Mouse (Mus musculus): ENCODE data around the gene Rps13. TPM values are rescaled to one million over a fixed set of nuclear protein-coding genes. Genes with fewer than 3 reads are reported as not detected.
A peak's percentile ranks its signal among the peaks of the same experiment; 100 is the strongest.

The Rps13 gene
- polyA plus RNA-seq, 1 experiment from 2014 or later = 502 TPM

DNA sequence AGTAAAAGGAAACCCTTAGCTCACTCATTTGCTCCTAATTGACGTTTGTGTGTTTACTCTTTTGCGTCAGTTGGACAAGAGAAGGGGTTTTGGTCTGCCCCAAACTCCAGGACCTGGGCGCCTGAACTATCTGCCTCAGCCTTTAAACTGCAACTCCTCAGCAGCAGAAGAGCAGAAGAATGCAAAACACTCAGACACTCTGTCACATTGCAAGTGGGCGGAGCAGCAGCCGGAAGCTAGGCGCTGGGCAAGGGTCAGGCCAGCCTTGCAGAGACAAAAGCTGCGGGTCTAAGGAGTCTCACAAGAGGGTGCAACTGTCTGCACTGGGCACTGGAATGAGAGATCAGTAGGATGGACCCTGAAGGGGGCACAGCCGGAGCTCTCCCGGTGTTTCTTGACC, 24.5 kb downstream of the Rps13 start:
- H3K9ac ChIP-seq = 0 out of 2 replicates have a peak overlapping the region, but pooled peaks have one; percentile 17
- no peaks in the 10 kb centered on the region for H3K36me3 ChIP-seq
- peak overlapping the region; percentile 27; the same call in 1 of the 2 replicates for H3K27ac ChIP-seq
- 18% methylated on average over 9 of the region's 9 CpGs for WGBS
- H3K4me3 ChIP-seq = peak overlapping the region; percentile 10; the same call in 1 of the 2 replicates
- H3K9me3 ChIP-seq (replicated peaks) = no peaks in the 10 kb centered on the region
- ATAC-seq (replicated peaks; ENCODE audit: insufficient number of reproducible peaks, insufficient read depth, low FRiP score, low read depth) = no peak
- H3K4me2 ChIP-seq = peak overlapping the region; percentile 99
- peaks cover 17% of the 10 kb centered on the region; the same call in 1 of the 2 replicates for H3K27me3 ChIP-seq
- H3K4me1 ChIP-seq (replicated peaks) = peaks cover 29% of the 10 kb centered on the region

- Histone ChIP-seq H3K4me1 (replicated peaks) (peaks cover 33% of the 10 kb centered on the region), H3K4me2 (peak overlapping the region; percentile 99), H3K27ac (peak overlapping the region; percentile 60), H3K27me3 (peaks cover 17% of the 10 kb centered on the region; the same call in 1 of the 2 replicates), H3K4me3 (peak overlapping the region; percentile 85), H3K36me3 (no peaks in the 10 kb centered on the region), H3K9ac (peak overlapping the region; percentile 67), H3K9me3 (replicated peaks) (no peaks in the 10 kb centered on the region)
- 2% methylated on average over 16 of the region's 16 CpGs for WGBS
- ATAC-seq (replicated peaks; ENCODE audit: insufficient number of reproducible peaks, insufficient read depth, low FRiP score, low read depth) = no peak
Measured at GRCm38 (mm10) chr7:116308632-116308991, 25.4 kb downstream of the Rps13 start.

- H3K9ac ChIP-seq = peak within 1 kb of the TSS; percentile 67
- H3K36me3 ChIP-seq = no peaks in the 10 kb centered on the region
- ATAC-seq (replicated peaks; ENCODE audit: insufficient number of reproducible peaks, insufficient read depth, low FRiP score, low read depth) = peak; percentile 75
- peak within 1 kb of the TSS; percentile 79 for H3K27ac ChIP-seq
- H3K4me3 ChIP-seq = peak within 1 kb of the TSS; percentile 85
- WGBS = under 1% methylated on average over 65 of the region's 65 CpGs
- no peaks in the 10 kb centered on the region for H3K9me3 ChIP-seq (replicated peaks)
- H3K4me2 ChIP-seq = peak within 1 kb of the TSS; percentile 99
- H3K27me3 ChIP-seq = peaks cover 17% of the 10 kb centered on the region; the same call in 1 of the 2 replicates
- H3K4me1 ChIP-seq (replicated peaks) = peaks cover 33% of the 10 kb centered on the region
Measured at GRCm38 (mm10) chr7:116307871-116308631, 25.9 kb downstream of the Rps13 start, which contains the start of gene Plekha7. Gene Plekha7, minus strand, starts transcription at chr7:116308376.

DNA sequence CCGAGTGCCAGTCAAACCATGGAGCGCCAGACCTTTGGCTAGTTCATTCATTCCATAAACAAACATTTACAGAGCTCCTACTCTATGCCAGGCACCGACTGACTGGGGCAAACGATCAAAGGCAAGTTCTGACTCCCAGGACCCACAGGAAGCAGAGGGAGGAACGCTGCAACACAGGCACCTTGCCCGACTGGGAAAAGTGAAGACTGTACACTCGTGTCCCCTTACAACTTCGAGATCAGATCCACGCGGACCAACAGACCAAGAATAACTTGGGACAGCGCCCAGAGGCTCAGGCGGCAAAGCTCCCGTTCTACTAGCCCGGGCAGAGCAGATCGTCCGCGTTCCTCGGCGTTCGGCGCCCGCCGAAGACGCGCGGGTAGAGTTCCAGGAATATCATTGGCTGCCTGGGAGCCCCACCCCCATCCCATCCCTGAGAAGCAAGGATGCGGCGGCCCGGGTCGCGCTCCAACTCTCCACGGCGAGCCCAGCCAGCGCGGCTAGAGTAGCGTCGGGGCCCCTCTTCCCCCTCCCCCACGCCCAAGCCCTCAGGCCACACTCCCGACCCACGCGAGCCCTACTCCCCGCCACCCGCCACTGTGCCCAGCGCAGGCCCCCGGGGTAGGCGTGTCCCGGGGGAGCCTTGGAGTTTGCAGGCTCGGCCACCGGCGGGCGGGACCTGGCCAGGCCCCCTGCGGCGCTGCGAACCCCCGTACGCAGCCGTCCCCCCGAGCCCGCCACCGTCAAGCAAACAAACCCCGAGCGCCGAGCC, 26.7 kb downstream of the Rps13 start:
- Histone ChIP-seq H3K36me3 (no peaks in the 10 kb centered on the region), H3K9ac (peak overlapping the region; percentile 67), H3K9me3 (replicated peaks) (no peaks in the 10 kb centered on the region), H3K27ac (peak overlapping the region; percentile 79), H3K4me3 (peak overlapping the region; percentile 85), H3K4me1 (replicated peaks) (peaks cover 33% of the 10 kb centered on the region), H3K4me2 (peak overlapping the region; percentile 99), H3K27me3 (peaks cover 17% of the 10 kb centered on the region; the same call in 1 of the 2 replicates)
- ATAC-seq (replicated peaks; ENCODE audit: insufficient number of reproducible peaks, insufficient read depth, low FRiP score, low read depth) = peak; percentile 84
- under 1% methylated on average over 57 of the region's 63 CpGs for WGBS

- Histone ChIP-seq H3K27ac (no peak overlapping the region), H3K4me3 (peak overlapping the region; percentile 85)
- ATAC-seq (replicated peaks; ENCODE audit: insufficient number of reproducible peaks, insufficient read depth, low FRiP score, low read depth) = no peak
Measured at GRCm38 (mm10) chr7:116306601-116307000, 27.4 kb downstream of the Rps13 start.

DNA sequence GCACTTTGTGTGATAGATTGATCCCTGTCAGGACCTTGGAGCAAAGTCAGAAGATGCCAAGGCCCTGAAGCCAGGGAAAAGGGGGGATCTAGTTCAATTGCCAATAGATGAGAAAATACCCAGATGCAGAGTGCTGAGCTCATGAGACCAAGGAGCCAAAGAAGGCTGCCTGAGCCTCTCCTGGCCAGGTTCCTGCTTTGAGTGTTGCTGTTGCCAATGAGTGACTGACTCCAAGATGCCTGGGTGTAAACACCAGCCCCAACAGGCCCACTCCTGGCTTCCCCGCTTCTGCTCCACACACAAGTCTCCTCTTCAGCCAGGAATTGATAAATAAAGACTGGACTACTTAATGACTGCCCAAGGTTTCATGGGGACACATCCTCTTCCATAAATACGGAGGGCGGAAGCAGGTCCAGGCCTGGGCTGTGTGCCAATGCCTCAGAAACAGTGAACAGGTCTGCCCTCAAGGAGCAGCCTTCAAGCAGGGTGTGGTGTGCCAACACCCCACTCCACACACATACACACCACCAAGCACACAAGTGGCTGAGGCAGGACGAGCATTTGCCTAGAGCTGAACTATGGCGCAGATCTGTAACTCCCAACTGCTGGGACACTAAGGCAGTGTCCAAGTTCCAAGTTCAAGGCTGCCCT, 32.2 kb downstream of the Rps13 start:
- peaks cover 13% of the 10 kb centered on the region; the same call in 1 of the 2 replicates for H3K27me3 ChIP-seq
- no peaks in the 10 kb centered on the region for H3K36me3 ChIP-seq
- H3K9me3 ChIP-seq (replicated peaks) = no peaks in the 10 kb centered on the region
- no peak overlapping the region for H3K4me3 ChIP-seq
- 84% methylated on average over 5 of the region's 5 CpGs for WGBS
- H3K9ac ChIP-seq = no peak overlapping the region
- H3K4me1 ChIP-seq (replicated peaks) = peaks cover 20% of the 10 kb centered on the region
- H3K4me2 ChIP-seq = no peak overlapping the region
- no peak overlapping the region for H3K27ac ChIP-seq
- ATAC-seq (replicated peaks; ENCODE audit: insufficient number of reproducible peaks, insufficient read depth, low FRiP score, low read depth) = no peak

More at GRCm38 (mm10) chr7:116306601-116307000, 27.4 kb downstream of the Rps13 start:
- no peak overlapping the region for H3K9ac ChIP-seq
- no peaks in the 10 kb centered on the region for H3K36me3 ChIP-seq
- no peaks in the 10 kb centered on the region for H3K9me3 ChIP-seq (replicated peaks)
- H3K27me3 ChIP-seq = peaks cover 17% of the 10 kb centered on the region; the same call in 1 of the 2 replicates
- H3K4me1 ChIP-seq (replicated peaks) = peaks cover 37% of the 10 kb centered on the region
- peak overlapping the region; percentile 99 for H3K4me2 ChIP-seq
- WGBS = 27% methylated on average over 5 of the region's 5 CpGs

- Histone ChIP-seq H3K27ac (no peak overlapping the region), H3K36me3 (no peaks in the 10 kb centered on the region), H3K9ac (no peak overlapping the region), H3K4me1 (replicated peaks) (peaks cover 15% of the 10 kb centered on the region), H3K4me3 (no peak overlapping the region), H3K9me3 (replicated peaks) (no peaks in the 10 kb centered on the region), H3K27me3 (peaks cover 7% of the 10 kb centered on the region; the same call in 1 of the 2 replicates), H3K4me2 (no peak overlapping the region)
- ATAC-seq (replicated peaks; ENCODE audit: insufficient number of reproducible peaks, insufficient read depth, low FRiP score, low read depth) = no peak
- WGBS = 73% methylated on average over 4 of the region's 4 CpGs
Measured at GRCm38 (mm10) chr7:116301144-116301543, 32.9 kb downstream of the Rps13 start.

DNA sequence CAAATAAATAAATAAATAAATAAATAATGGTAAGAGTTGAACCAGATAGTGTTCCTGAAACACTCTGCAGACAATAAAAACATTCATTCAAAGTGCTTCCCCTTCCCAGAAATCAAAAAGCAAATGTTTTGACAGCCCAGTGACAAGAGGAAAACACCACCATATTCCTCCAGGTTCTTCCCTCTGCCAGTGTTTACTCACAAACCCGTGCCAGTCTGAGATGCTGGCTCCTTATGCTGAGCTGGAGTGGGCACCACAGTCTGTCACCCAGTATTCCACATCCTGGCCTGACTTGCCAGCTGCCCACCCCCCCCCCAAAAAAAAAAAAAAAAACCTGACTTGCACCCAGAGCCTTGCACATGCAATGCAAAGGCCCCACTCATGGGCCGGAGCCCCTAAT, 35.1 kb downstream of the Rps13 start:
- Histone ChIP-seq H3K4me1 (replicated peaks) (peaks cover 18% of the 10 kb centered on the region), H3K9ac (no peak overlapping the region), H3K4me3 (no peak overlapping the region), H3K27ac (no peak overlapping the region), H3K27me3 (no peaks in the 10 kb centered on the region), H3K9me3 (replicated peaks) (no peaks in the 10 kb centered on the region), H3K4me2 (no peak overlapping the region), H3K36me3 (no peaks in the 10 kb centered on the region)
- 86% methylated on average over 2 of the region's 2 CpGs for WGBS
- ATAC-seq (replicated peaks; ENCODE audit: insufficient number of reproducible peaks, insufficient read depth, low FRiP score, low read depth) = no peak

- Histone ChIP-seq H3K27ac (no peak overlapping the region), H3K4me3 (no peak overlapping the region), H3K9ac (no peak overlapping the region), H3K4me2 (no peak overlapping the region), H3K27me3 (no peaks in the 10 kb centered on the region), H3K36me3 (no peaks in the 10 kb centered on the region), H3K9me3 (replicated peaks) (no peaks in the 10 kb centered on the region), H3K4me1 (replicated peaks) (peaks cover 16% of the 10 kb centered on the region)
- WGBS = 66% methylated on average over 10 of the region's 10 CpGs
- no peak for ATAC-seq (replicated peaks; ENCODE audit: insufficient number of reproducible peaks, insufficient read depth, low FRiP score, low read depth)
Measured at GRCm38 (mm10) chr7:116298389-116298788, 35.6 kb downstream of the Rps13 start.

DNA sequence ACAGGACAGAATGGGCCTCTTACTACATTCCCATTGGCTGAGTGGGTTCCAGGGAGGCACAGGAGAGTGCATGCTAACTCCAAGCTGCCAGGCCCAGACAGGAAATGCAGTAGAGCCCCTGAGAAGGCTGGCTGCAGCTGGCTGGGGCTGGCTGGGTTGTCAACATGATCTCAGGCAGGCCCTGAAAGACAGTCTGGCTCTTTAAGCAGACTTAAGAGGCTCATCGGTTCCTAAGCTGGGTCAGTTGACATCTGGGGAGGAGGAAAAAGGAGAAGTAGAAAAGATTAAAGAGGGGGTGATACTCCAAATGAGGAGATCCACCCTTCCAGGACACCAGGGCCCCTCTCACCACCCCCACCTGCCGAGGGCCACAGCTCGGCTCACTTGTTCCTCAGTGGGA, 39.0 kb downstream of the Rps13 start:
- ATAC-seq (replicated peaks; ENCODE audit: insufficient number of reproducible peaks, insufficient read depth, low FRiP score, low read depth) = no peak
- Histone ChIP-seq H3K4me1 (replicated peaks) (peaks cover 14% of the 10 kb centered on the region), H3K9ac (no peak overlapping the region), H3K4me3 (no peak overlapping the region), H3K9me3 (replicated peaks) (no peaks in the 10 kb centered on the region), H3K4me2 (no peak overlapping the region), H3K27ac (no peak overlapping the region), H3K27me3 (no peaks in the 10 kb centered on the region), H3K36me3 (no peaks in the 10 kb centered on the region)
- WGBS = 38% methylated on average over 3 of the region's 3 CpGs

GRCm38 (mm10) chr7:116292377-116292776, 41.6 kb downstream of the Rps13 start:
- ATAC-seq (replicated peaks; ENCODE audit: insufficient number of reproducible peaks, insufficient read depth, low FRiP score, low read depth) = 0 out of 2 replicates have a peak, but pooled peaks have one; percentile 5
- WGBS = 51% methylated on average over 5 of the region's 5 CpGs
- Histone ChIP-seq H3K4me2 (no peak overlapping the region), H3K27ac (no peak overlapping the region), H3K36me3 (no peaks in the 10 kb centered on the region), H3K4me1 (replicated peaks) (peaks cover 28% of the 10 kb centered on the region), H3K9me3 (replicated peaks) (no peaks in the 10 kb centered on the region), H3K27me3 (no peaks in the 10 kb centered on the region), H3K9ac (no peak overlapping the region), H3K4me3 (no peak overlapping the region)
